Mouse (Mus musculus) heart, embryonic 11.5 days (tissue): ENCODE results near the gene Slc19a1. TPM values are rescaled to one million over a fixed set of nuclear protein-coding genes. Genes with fewer than 3 reads are reported as not detected.

Source experiments
- ATAC-seq: fragments of 200-750 bp; cut with Nextera tagmentation; replicated peaks from 2 replicates; pipeline ENCODE4 v1.8.0; 2017; ENCODE audit warnings: moderate library complexity; ENCODE audit not compliant: insufficient number of reproducible peaks, low FRiP score, low TSS enrichment
- H3K27ac ChIP-seq: fragments of 300-500 bp; sonication (generic); 2 replicates; pipeline ENCODE4 v1.5.1; 2014; ENCODE audit warnings: mild to moderate bottlenecking, low read depth, low read length
- H3K27me3 ChIP-seq: fragments of 300-500 bp; sonication (generic); 2 replicates; pipeline ENCODE4 v1.6.1; 2014; ENCODE audit warnings: mild to moderate bottlenecking, low read length, mixed read lengths; ENCODE audit not compliant: control insufficient read depth, insufficient read depth
- H3K36me3 ChIP-seq: fragments of 300-500 bp; sonication (generic); 2 replicates; pipeline ENCODE4 v1.6.1; 2014; ENCODE audit warnings: mild to moderate bottlenecking, low read length, moderate library complexity, mixed read lengths; ENCODE audit not compliant: control insufficient read depth, insufficient read depth
- H3K4me1 ChIP-seq: fragments of 300-500 bp; sonication (generic); 2 replicates; pipeline ENCODE4 v1.6.1; 2014; ENCODE audit warnings: low read length; ENCODE audit not compliant: control insufficient read depth, insufficient read depth
- H3K4me2 ChIP-seq: fragments of 300-500 bp; sonication (generic); 2 replicates; pipeline ENCODE4 v1.6.1; 2014; ENCODE audit warnings: mild to moderate bottlenecking, moderate library complexity
- H3K4me3 ChIP-seq: fragments of 300-500 bp; sonication (generic); 2 replicates; pipeline ENCODE4 v1.5.1; 2014; ENCODE audit warnings: low read depth, low read length
- H3K9ac ChIP-seq: fragments of 300-500 bp; sonication (generic); 2 replicates; pipeline ENCODE4 v1.6.1; 2014; ENCODE audit warnings: mild to moderate bottlenecking, low read depth, low read length, moderate library complexity
- H3K9me3 ChIP-seq: fragments of 300-500 bp; sonication (generic); replicated peaks from 2 replicates; pipeline ENCODE4 v1.6.1; 2016; ENCODE audit warnings: low read length; ENCODE audit not compliant: control insufficient read depth
- WGBS: fragments of 180-500 bp; shearing (Covaris S2); extraction: QIAGEN DNeasy Blood & Tissue Kit; methylation state at CpG from one replicate; pipeline ENCODE4 v1.1.7; 2014; ENCODE audit not compliant: insufficient replicate concordance; 5-methylcytosine and 5-hydroxymethylcytosine counted together
- polyA plus RNA-seq: library from polyadenylated mRNA; unstranded; fragments of >200 nt; fragmentation: Nextera tagmentation; extraction: Ambion mirVana; gene quantifications from 2 replicates; pipeline ENCODE4 v1.2.1, GENCODE M21; 2014

The Slc19a1 gene
- polyA plus RNA-seq, 1 experiment from 2014 or later = 15.3 TPM

DNA sequence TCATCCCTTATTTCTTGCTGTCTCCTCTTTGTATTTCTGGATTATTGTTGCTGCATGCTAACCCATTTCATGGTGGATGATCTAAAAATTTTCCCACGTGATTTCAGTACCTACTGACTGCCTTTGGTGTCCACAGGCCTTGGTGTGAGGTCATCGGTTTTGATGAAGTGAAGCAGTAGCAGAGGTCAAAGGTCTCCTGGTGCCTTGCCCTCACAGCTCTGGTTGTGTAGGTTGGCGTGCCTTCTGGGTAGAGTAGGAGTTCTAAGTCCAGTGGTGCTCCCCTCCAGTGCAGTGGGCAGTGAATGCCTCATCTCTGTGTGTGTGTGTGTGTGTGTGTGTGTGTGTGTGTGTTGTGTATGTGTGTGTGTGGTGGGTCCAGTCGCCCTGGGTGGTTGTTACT, 16.2 kb downstream of the Slc19a1 start:
- no peaks in the 10 kb centered on the region for H3K27me3 ChIP-seq
- no peak overlapping the region for H3K4me3 ChIP-seq
- H3K4me2 ChIP-seq = no peak overlapping the region
- no peaks in the 10 kb centered on the region for H3K4me1 ChIP-seq
- H3K9me3 ChIP-seq = no peaks in the 10 kb centered on the region
- 68% methylated on average over 4 of the region's 4 CpGs for WGBS
- no peak overlapping the region for H3K27ac ChIP-seq
- H3K9ac ChIP-seq = no peak overlapping the region
- no peak for ATAC-seq
- H3K36me3 ChIP-seq = peaks cover 23% of the 10 kb centered on the region

DNA sequence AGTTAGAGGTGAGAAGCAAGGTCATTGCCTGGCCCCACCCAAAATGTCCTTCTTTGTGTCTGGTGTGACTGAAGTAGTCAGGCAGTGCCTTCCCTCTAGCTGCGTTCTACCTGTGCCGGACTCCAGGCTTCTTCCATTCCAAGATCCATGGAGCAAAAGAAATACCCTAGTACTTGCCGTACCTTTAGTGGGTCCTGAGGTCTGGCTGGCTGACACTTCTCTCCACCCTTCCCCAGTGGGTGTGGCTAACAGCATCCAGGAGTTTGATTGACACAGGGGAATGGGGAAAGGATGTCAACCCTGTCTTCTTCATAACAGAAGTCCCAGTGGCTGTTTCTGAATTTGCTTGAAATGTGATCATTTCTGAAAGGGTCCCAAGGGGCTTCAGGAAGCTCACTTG, 16.6 kb downstream of the Slc19a1 start:
- no peaks in the 10 kb centered on the region for H3K9me3 ChIP-seq
- H3K4me1 ChIP-seq = no peaks in the 10 kb centered on the region
- ATAC-seq = no peak
- no peak overlapping the region for H3K4me2 ChIP-seq
- H3K4me3 ChIP-seq = no peak overlapping the region
- no peak overlapping the region for H3K9ac ChIP-seq
- H3K27me3 ChIP-seq = no peaks in the 10 kb centered on the region
- peaks cover 24% of the 10 kb centered on the region for H3K36me3 ChIP-seq
- H3K27ac ChIP-seq = no peak overlapping the region
- WGBS = 88% methylated on average over 3 of the region's 3 CpGs

DNA sequence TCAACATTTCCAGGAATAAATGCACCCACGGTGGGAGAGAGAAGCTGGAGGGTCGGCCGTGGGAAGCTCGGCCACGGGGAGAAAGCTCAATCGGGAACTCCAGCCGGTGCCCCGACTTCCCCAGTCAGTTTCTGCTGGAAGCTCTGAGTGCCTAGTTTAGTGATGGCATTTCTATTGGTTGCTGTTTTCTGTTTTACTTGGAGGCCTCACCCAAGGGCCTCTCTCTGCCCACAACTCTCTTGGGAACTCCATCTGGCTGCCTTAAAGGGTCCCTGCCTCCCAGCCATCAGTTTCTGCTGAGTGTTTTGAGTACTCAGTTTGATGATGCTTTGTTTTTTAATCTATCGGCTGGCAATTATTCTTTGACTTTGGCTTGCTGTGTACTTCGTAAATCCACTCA, 24.7 kb downstream of the Slc19a1 start:
- WGBS = 82% methylated on average over 10 of the region's 10 CpGs
- H3K4me2 ChIP-seq = no peak overlapping the region
- no peaks in the 10 kb centered on the region for H3K27me3 ChIP-seq
- H3K9ac ChIP-seq = no peak overlapping the region
- H3K27ac ChIP-seq = no peak overlapping the region
- H3K9me3 ChIP-seq = no peaks in the 10 kb centered on the region
- H3K36me3 ChIP-seq = peaks cover 17% of the 10 kb centered on the region
- H3K4me1 ChIP-seq = peaks cover 5% of the 10 kb centered on the region; the same call in 1 of the 2 replicates
- no peak overlapping the region for H3K4me3 ChIP-seq
- ATAC-seq = no peak

DNA sequence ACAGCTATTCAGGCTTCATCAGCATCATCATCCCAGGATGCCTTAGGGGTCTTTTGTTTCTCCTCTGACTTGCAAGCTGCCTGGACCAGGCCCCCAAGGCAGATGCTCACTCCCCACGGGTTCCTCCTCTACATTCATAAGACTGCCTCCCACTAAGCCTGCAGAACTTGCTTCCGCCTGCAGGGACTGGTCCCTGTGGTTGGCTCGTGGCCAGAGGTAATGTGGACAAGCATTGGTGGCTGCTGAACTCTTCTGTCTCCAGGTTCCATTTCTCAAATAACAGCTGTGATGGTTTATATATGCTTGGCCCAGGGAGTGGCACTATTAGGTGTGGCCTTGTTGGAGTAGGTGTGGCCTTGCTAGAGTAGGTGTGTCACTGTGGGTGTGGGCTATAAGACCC, 29.4 kb downstream of the Slc19a1 start:
- Histone ChIP-seq H3K9me3 (no peaks in the 10 kb centered on the region), H3K27me3 (no peaks in the 10 kb centered on the region), H3K36me3 (peaks cover 8% of the 10 kb centered on the region; the same call in 1 of the 2 replicates), H3K4me1 (peaks cover 4% of the 10 kb centered on the region; the same call in 1 of the 2 replicates), H3K27ac (no peak overlapping the region), H3K9ac (no peak overlapping the region), H3K4me2 (no peak overlapping the region), H3K4me3 (no peak overlapping the region)
- 69% methylated on average over 3 of the region's 3 CpGs for WGBS
- ATAC-seq = no peak

DNA sequence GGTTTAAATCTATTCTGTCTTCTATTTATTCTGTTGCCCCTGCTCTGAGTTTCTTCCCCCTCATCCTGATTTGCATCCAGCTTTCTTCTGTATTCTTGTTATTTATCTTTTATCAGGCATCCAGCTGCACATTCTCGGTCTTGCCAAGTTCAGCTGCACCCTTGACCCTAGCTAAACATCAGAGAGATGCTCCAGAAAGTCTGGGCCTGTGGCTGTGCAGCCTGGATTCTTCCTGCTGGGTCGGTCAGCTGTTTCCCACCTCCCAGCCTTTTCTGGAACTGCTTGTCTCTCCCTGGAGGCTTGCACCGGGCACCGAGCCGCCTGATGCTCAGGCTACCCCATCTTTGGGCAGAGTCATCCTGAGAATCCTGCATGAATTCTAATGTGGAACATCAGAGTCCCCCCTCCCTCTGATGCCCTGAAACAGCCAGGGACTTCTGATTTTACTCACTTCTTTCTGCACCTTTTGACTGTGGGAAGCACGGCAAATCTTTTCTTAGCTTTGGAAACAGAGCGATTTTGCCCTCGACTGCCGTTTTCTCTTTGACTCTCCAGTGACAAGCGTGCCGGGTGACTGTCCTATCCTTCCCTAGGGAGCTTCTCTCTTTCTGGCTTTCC, 30.5 kb downstream of the Slc19a1 start:
- no peak for ATAC-seq
- peaks cover 10% of the 10 kb centered on the region; the same call in 1 of the 2 replicates for H3K36me3 ChIP-seq
- WGBS = 86% methylated on average over 11 of the region's 11 CpGs
- no peaks in the 10 kb centered on the region for H3K9me3 ChIP-seq
- H3K27ac ChIP-seq = no peak overlapping the region
- H3K4me2 ChIP-seq = no peak overlapping the region
- no peak overlapping the region for H3K9ac ChIP-seq
- H3K4me3 ChIP-seq = no peak overlapping the region
- H3K4me1 ChIP-seq = no peaks in the 10 kb centered on the region
- no peaks in the 10 kb centered on the region for H3K27me3 ChIP-seq

DNA sequence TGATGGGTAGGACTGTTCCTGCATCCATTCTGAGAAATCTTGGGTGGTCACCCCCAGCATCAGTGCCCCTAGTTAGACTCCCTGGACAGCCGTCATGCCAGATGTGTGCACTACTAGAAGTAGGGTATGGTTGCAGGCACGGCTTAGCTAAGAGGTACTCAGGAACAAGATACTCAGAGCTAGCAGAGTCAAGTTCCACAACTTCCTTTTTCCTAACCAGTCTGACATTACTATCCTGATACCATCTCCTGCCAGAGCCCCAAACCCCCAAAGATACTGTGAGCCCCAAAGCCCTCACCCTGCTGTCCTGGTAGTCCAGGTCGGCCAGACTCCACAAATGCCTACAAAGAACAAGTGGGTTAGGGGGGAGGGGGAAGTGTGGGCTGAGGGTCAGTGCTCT, 32.2 kb downstream of the Slc19a1 start:
- Histone ChIP-seq H3K4me1 (no peaks in the 10 kb centered on the region), H3K4me3 (no peak overlapping the region), H3K27me3 (no peaks in the 10 kb centered on the region), H3K4me2 (no peak overlapping the region), H3K9ac (no peak overlapping the region), H3K27ac (no peak overlapping the region), H3K9me3 (no peaks in the 10 kb centered on the region), H3K36me3 (peaks cover 9% of the 10 kb centered on the region; the same call in 1 of the 2 replicates)
- no peak for ATAC-seq
- 86% methylated on average over 3 of the region's 3 CpGs for WGBS

DNA sequence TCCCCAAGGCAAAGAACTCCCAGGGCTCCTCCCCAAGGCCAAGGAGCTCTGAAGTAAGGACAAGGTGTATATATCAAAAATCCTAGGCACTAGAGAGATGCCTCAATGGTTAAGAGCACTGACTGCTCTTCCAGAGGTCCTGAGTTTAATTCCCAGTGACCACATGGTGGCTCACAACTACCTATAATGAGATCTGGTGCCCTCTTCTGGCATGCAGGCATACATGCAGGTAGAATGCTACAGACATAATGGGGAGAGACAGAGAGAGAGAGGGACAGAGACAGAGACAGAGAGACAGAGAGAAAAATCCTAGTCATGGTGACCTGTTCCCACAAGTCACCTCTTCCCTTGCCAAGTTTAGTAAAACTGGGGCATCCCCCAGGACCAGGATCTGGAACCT, 32.6 kb downstream of the Slc19a1 start:
- no peak overlapping the region for H3K4me2 ChIP-seq
- H3K9me3 ChIP-seq = no peaks in the 10 kb centered on the region
- H3K36me3 ChIP-seq = peaks cover 10% of the 10 kb centered on the region; the same call in 1 of the 2 replicates

DNA sequence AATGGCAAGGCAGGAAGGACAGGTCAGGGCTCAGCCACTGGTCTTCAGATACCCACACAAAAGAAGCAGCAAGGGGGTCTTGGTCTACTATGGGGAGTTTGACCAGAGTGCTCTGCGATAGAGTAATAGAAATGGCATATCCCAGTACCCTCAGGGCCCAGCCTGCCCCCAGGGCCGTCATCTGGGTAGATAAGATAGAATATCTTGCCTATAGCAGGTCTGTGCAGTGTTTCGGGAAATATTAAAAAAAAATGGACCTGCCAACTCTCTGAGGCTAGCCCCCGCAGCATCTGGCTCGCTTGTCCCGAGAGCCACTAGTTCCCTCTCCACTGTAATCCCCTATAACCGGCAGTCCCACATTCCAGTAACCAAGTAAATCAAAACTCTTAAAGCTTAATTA, 36.4 kb downstream of the Slc19a1 start:
- no peaks in the 10 kb centered on the region for H3K27me3 ChIP-seq
- no peak overlapping the region for H3K4me2 ChIP-seq
- 81% methylated on average over 7 of the region's 7 CpGs for WGBS
- H3K27ac ChIP-seq = no peak overlapping the region
- H3K4me1 ChIP-seq = no peaks in the 10 kb centered on the region
- no peak for ATAC-seq
- peaks cover 22% of the 10 kb centered on the region; the same call in 1 of the 2 replicates for H3K36me3 ChIP-seq
- H3K9ac ChIP-seq = no peak overlapping the region
- H3K9me3 ChIP-seq = no peaks in the 10 kb centered on the region
- H3K4me3 ChIP-seq = no peak overlapping the region

More for the DNA sequence above, 32.6 kb downstream of the Slc19a1 start:
- Histone ChIP-seq H3K4me1 (no peaks in the 10 kb centered on the region), H3K27me3 (no peaks in the 10 kb centered on the region), H3K4me3 (no peak overlapping the region), H3K27ac (no peak overlapping the region), H3K9ac (no peak overlapping the region)
- no peak for ATAC-seq

DNA sequence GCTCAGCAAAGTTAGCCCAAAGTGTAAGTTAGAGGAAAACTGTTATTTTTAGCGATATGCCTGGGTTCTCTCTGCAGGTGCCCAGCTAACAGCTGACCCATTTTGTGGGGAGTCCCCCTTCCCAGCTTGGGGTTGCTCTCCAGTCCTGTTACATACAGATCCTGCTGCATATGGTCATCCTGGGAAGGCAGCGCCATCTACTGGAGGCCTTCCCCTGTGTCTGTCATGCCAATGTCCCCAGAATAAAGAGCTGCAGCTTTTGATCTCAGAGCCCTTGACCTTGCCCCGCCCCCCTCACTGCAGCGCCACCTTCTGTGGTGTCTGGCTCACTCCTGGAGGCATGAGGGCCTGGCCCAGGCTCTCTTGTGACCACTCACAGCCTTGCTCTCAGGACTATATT, 38.0 kb downstream of the Slc19a1 start:
- WGBS = 57% methylated on average over 4 of the region's 4 CpGs
- no peak overlapping the region for H3K4me3 ChIP-seq
- no peak overlapping the region for H3K4me2 ChIP-seq
- no peaks in the 10 kb centered on the region for H3K27me3 ChIP-seq
- H3K4me1 ChIP-seq = no peaks in the 10 kb centered on the region
- H3K27ac ChIP-seq = no peak overlapping the region
- peaks cover 23% of the 10 kb centered on the region; the same call in 1 of the 2 replicates for H3K36me3 ChIP-seq
- no peaks in the 10 kb centered on the region for H3K9me3 ChIP-seq
- no peak for ATAC-seq
- H3K9ac ChIP-seq = no peak overlapping the region
